Mouse (Mus musculus) ES-E14 (cell line): ENCODE data around the gene Fam168a.

Experiments used
- CHD2 ChIP-seq: IDR thresholded peaks from 2 replicates; pipeline ENCODE4 v1.6.1; 2014; ENCODE audit warnings: mild to moderate bottlenecking, low read depth, low read length, inconsistent platforms
- HCFC1 ChIP-seq: IDR thresholded peaks from 2 replicates; pipeline ENCODE4 v1.6.1; 2012; ENCODE audit warnings: low read length, inconsistent platforms, borderline replicate concordance; ENCODE audit not compliant: insufficient read depth
- MAFK ChIP-seq: IDR thresholded peaks from 2 replicates; pipeline ENCODE4 v1.6.1; 2014; ENCODE audit warnings: mild to moderate bottlenecking, low read depth, low read length, inconsistent platforms; ENCODE audit not compliant: insufficient read depth
- ZC3H11A ChIP-seq: IDR thresholded peaks from 2 replicates; pipeline ENCODE4 v1.6.1; 2012; ENCODE audit warnings: low read depth, mild to moderate bottlenecking, inconsistent platforms, low read length, borderline replicate concordance
- ZNF384 ChIP-seq: IDR thresholded peaks from 2 replicates; pipeline ENCODE4 v1.6.1; 2012; ENCODE audit warnings: low read depth, low read length, inconsistent platforms

DNA sequence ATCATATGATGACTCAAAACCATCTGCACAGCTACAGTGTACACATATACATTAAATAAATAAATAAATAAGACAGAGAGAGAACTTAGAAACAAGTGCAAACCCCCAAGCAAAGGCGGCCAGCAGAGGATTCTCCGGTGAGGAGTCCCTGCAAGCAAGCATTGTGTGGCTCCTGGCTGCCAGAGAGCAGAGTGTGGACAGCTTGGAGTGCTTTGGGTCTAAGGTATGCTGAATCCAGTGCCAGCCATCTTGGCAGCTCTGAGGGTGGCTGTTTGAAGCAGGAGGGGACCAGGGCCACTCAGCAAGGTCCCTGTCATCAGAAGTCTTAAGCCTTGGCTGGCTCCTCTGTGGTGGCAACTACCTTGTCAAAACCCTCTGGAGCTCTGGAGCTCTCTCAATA, 31.5 kb upstream of the Fam168a start:
- TF ChIP-seq CHD2 (no peak), HCFC1 (no peak), MAFK (no peak), ZNF384 (no peak), ZC3H11A (no peak)
